Mouse (Mus musculus) limb, embryonic 14.5 days (tissue): ENCODE measurements at regions not wholly inside any gene's neighbourhood (a gene's known extent, or its start where the extent isn't known, plus 50 kb on each side); places are given as distances from the start of the nearest gene placed in this dataset.
A peak's percentile ranks its signal among the peaks of the same experiment; 100 is the strongest.

Experiments
- ATAC-seq: fragments of 200-750 bp; cut with Nextera tagmentation; 2 replicates; pipeline ENCODE4 v1.8.0; 2017; ENCODE audit warnings: low read depth, moderate number of reproducible peaks, moderate TSS enrichment; ENCODE audit not compliant: low FRiP score
- DNase-seq: peaks from one replicate; pipeline ENCODE4 v3.0.0-alpha.2; 2015; ENCODE audit warnings: low spot score
- H3K27ac ChIP-seq: fragments of 300-500 bp; sonication (generic); replicated peaks from 2 replicates; pipeline ENCODE4 v1.5.1; 2014; ENCODE audit warnings: low read depth, mild to moderate bottlenecking, low read length, moderate library complexity, mixed read lengths
- H3K27me3 ChIP-seq: fragments of 300-500 bp; sonication (generic); 2 replicates; pipeline ENCODE4 v1.6.1; 2014; ENCODE audit warnings: low read length, mixed read lengths; ENCODE audit not compliant: control insufficient read depth, insufficient read depth
- H3K36me3 ChIP-seq: fragments of 300-500 bp; sonication (generic); 2 replicates; pipeline ENCODE4 v1.6.1; 2014; ENCODE audit warnings: mild to moderate bottlenecking, low read length, moderate library complexity, mixed read lengths; ENCODE audit not compliant: control insufficient read depth, insufficient read depth
- H3K4me1 ChIP-seq: fragments of 300-500 bp; sonication (generic); 2 replicates; pipeline ENCODE4 v1.6.1; 2014; ENCODE audit warnings: antibody characterized with exemption, low read length, mixed read lengths; ENCODE audit not compliant: control insufficient read depth, insufficient read depth
- H3K4me2 ChIP-seq: fragments of 300-500 bp; sonication (generic); replicated peaks from 2 replicates; pipeline ENCODE4 v1.6.1; 2014; ENCODE audit warnings: low read depth, mild to moderate bottlenecking, low read length, moderate library complexity; ENCODE audit not compliant: severe bottlenecking
- H3K4me3 ChIP-seq: fragments of 300-500 bp; sonication (generic); replicated peaks from 2 replicates; pipeline ENCODE4 v1.5.1; 2014; ENCODE audit warnings: low read length
- H3K9ac ChIP-seq: fragments of 300-500 bp; sonication (generic); 2 replicates; pipeline ENCODE4 v1.6.1; 2014; ENCODE audit warnings: mild to moderate bottlenecking, low read depth, low read length, moderate library complexity; ENCODE audit not compliant: severe bottlenecking
- H3K9me3 ChIP-seq: fragments of 300-500 bp; sonication (generic); 2 replicates; pipeline ENCODE4 v1.6.1; 2016; ENCODE audit warnings: low read length; ENCODE audit not compliant: control insufficient read depth
- POLR2A ChIP-seq: fragments of 200-500 bp; IDR thresholded peaks from 2 replicates; pipeline ENCODE4 v1.8.0; 2012; ENCODE audit warnings: inconsistent platforms, mild to moderate bottlenecking, moderate library complexity, borderline replicate concordance; ENCODE audit not compliant: insufficient read depth, insufficient read length; ENCODE audit errors: extremely low read depth
- WGBS: fragments of 180-500 bp; shearing (Covaris S2); extraction: QIAGEN DNeasy Blood & Tissue Kit; methylation state at CpG from one replicate; pipeline ENCODE4 v1.1.7; 2014; 5-methylcytosine and 5-hydroxymethylcytosine counted together

DNA sequence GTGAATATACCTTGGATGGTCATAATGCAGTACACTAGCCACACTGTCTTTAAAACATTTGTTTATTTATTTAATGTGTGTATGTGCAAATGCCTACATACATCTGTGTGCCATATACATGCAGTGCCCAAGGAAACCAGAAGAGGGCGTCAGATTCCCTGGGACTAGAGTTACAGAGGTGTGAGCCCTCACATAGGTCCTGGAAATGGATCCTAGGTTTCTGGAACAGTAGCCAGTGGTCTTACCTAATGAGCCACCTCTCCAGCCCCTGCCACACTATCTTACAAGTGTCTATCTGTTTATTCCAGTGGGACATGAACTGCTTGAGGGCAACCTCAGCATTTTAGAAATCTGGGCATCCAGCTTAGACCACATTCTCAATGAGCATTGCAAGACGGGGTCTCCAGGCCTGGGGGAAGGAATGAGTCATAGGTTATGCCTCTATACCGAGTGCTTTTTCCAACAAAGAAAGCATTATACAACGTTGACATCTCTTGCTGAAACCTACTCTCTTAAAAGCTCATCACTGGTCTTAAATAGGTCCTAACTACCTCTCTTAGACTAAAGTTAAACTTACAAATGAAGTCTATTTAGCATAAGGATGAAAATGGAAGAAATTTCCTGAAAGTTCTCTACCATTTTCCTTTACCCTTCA, 644.5 kb downstream of the Zfp706 start:
- DNase-seq (no peak), ATAC-seq (no peak)
- H3K27me3 ChIP-seq = no peaks in the 10 kb centered on the region
- TF ChIP-seq POLR2A = no peak
- H3K9ac ChIP-seq = no peak overlapping the region
- no peak overlapping the region for H3K27ac ChIP-seq
- 64% methylated on average over 4 of the region's 4 CpGs for WGBS
- no peak overlapping the region for H3K4me3 ChIP-seq
- no peak overlapping the region for H3K4me2 ChIP-seq
- H3K4me1 ChIP-seq = 0 out of 2 replicates have a peak, but pooled peaks cover 3% of the 10 kb centered on the region
- H3K9me3 ChIP-seq = no peaks in the 10 kb centered on the region
- no peaks in the 10 kb centered on the region for H3K36me3 ChIP-seq

DNA sequence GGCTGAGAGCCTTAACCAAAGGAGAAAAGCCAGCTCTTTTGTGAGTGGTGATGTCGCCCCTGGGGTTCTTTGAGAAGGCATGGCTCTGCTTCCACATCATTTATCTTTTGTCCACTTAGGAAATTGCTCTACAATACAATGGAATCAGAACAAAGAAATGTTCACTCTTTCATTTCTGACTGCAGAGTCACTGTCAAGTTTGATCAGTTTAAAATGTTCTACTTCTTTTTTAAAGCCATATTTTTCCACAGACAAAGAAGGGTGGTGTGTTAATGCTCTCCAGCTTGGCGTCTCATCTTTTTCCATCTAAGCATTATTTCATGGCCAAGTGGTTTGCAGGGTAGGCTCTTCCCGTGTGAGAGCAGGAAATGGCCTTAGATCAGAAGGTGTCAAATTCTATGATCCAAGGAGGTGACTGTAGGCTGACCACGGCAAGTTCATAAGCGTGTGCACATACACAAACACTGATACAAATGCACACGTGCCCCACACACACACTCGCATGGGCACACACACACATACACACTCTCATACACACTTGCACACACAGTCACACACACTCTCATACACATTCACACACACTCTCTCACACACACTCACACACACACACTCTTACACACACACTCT, 645.9 kb downstream of the Zfp706 start:
- Histone ChIP-seq H3K4me1 (0 out of 2 replicates have a peak, but pooled peaks cover 3% of the 10 kb centered on the region), H3K9ac (no peak overlapping the region), H3K36me3 (no peaks in the 10 kb centered on the region), H3K27me3 (no peaks in the 10 kb centered on the region), H3K4me2 (no peak overlapping the region), H3K27ac (0 out of 2 replicates have a peak overlapping the region, but pooled peaks have one; percentile 13), H3K9me3 (no peaks in the 10 kb centered on the region), H3K4me3 (no peak overlapping the region)
- no peak for TF ChIP-seq POLR2A
- DNase-seq (peak; percentile 45), ATAC-seq (no peak)
- 58% methylated on average over 7 of the region's 7 CpGs for WGBS

DNA sequence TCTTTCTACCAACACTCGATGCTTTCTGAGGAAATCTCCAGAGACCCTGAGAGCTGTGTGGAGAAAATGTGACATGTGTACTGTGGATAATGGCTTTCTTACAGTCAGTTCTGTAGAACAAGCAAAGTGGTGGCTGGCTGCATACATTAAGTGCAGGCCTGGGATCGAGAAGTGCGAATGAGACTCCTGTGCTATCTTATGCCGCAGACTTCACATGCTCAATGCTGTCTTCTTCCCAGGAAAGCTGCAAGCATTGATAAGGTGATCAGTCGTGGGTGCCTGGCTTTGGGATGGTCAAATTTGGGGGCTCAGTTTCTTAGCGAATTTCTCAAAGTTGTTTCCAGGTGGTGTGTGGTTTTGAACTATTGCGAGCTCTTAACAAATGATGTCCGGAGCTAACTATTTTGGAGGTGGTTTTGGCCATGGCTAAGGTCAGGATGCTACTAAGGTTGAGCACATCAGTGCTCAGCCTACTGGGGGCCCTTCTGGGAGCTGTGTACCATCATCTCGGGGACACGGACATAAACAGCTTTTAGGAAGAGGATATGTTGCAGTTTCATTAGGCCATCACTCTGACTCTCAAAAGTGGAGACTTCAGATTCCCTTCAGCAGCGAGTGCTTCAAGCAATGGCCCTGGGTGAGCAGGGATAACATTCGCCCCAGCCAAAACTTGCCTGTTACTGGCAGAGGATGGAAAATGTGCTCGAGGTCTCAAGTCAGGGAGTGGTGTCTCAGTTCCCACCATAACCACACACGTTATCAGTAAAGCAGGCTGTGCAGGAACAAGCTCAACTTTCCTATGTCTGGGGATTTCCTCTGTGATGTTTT, 646.7 kb downstream of the Zfp706 start:
- 0 out of 2 replicates have a peak overlapping the region, but pooled peaks have one; percentile 13 for H3K27ac ChIP-seq
- no peaks in the 10 kb centered on the region for H3K9me3 ChIP-seq
- H3K27me3 ChIP-seq = no peaks in the 10 kb centered on the region
- no peak for TF ChIP-seq POLR2A
- whole genome bisulfite sequencing = 73% methylated on average over 14 of the region's 14 CpGs
- H3K4me1 ChIP-seq = 0 out of 2 replicates have a peak, but pooled peaks cover 3% of the 10 kb centered on the region
- ATAC-seq (no peak), DNase-seq (no peak)
- no peak overlapping the region for H3K9ac ChIP-seq
- no peak overlapping the region for H3K4me2 ChIP-seq
- no peaks in the 10 kb centered on the region for H3K36me3 ChIP-seq
- H3K4me3 ChIP-seq = no peak overlapping the region

DNA sequence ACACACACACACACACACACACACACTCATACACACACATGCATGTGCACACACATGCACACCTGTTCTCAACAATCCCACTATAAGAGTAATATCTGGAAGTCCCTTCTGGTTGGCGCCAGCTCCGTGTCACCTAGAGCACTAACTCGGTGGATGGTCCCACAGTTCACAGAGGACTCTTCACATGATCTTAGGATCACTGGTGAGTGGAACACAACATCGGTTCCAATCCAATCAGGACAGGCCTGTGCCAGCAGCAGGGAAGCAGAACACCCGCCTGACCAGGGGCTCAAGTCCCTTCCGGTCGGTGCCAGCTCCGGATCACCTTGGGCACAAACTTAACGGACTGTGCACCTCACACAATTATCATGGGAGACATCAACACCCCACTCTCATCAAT, 651.7 kb downstream of the Zfp706 start:
- no peak for TF ChIP-seq POLR2A
- no peaks in the 10 kb centered on the region for H3K9me3 ChIP-seq
- DNase-seq = no peak
- 89% methylated on average over 9 of the region's 9 CpGs for WGBS
- H3K27ac ChIP-seq = no peak overlapping the region
- no peak overlapping the region for H3K4me3 ChIP-seq
- no peak for ATAC-seq
- no peaks in the 10 kb centered on the region for H3K4me1 ChIP-seq
- H3K27me3 ChIP-seq = no peaks in the 10 kb centered on the region
- no peak overlapping the region for H3K9ac ChIP-seq
- H3K4me2 ChIP-seq = no peak overlapping the region
- no peaks in the 10 kb centered on the region for H3K36me3 ChIP-seq

DNA sequence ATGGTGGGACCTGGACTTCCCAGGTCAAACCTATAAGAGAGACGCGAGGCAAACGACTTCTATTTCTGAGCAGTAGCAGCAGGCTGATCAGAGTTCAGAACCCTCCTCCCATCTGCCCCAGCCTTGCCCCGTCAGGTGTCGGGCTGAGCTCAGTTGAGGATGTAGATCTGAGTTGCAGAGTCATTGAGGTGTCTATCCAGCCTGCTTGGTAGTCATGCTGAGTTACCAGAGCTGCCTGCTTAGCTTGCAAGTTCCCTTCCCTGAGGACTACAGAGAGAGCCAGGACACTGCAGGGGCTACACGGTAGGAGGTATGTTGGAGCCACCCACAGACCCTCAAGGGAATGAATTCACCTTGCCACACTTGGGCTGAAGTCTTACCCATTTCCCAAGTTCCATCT, 653.0 kb downstream of the Zfp706 start:
- Histone ChIP-seq H3K4me1 (no peaks in the 10 kb centered on the region), H3K9me3 (no peaks in the 10 kb centered on the region), H3K9ac (no peak overlapping the region), H3K4me2 (no peak overlapping the region), H3K27ac (no peak overlapping the region), H3K27me3 (no peaks in the 10 kb centered on the region), H3K4me3 (no peak overlapping the region), H3K36me3 (no peaks in the 10 kb centered on the region)
- 80% methylated on average over 6 of the region's 6 CpGs for WGBS
- DNase-seq (no peak), ATAC-seq (no peak)
- no peak for TF ChIP-seq POLR2A
